Mouse (Mus musculus) midbrain, embryonic 12.5 days (tissue): ENCODE measurements around the gene Aven. TPM values are rescaled to one million over a fixed set of nuclear protein-coding genes. Genes with fewer than 3 reads are reported as not detected.
A peak's percentile ranks its signal among the peaks of the same experiment; 100 is the strongest.

Source experiments
- ATAC-seq: fragments of 200-750 bp; cut with Nextera tagmentation; 2 replicates; pipeline ENCODE4 v1.8.0; 2017; ENCODE audit warnings: low read depth, moderate TSS enrichment, moderate library complexity; ENCODE audit not compliant: low FRiP score
- H3K27ac ChIP-seq: fragments of 300-500 bp; sonication (generic); replicated peaks from 2 replicates; pipeline ENCODE4 v1.5.1; 2016; ENCODE audit warnings: mild to moderate bottlenecking
- H3K27me3 ChIP-seq: fragments of 300-500 bp; sonication (generic); 2 replicates; pipeline ENCODE4 v1.6.1; 2016; ENCODE audit warnings: mild to moderate bottlenecking
- H3K36me3 ChIP-seq: fragments of 300-500 bp; sonication (generic); 2 replicates; pipeline ENCODE4 v1.6.1; 2016
- H3K4me1 ChIP-seq: fragments of 300-500 bp; sonication (generic); 2 replicates; pipeline ENCODE4 v1.6.1; 2016
- H3K4me2 ChIP-seq: fragments of 300-500 bp; sonication (generic); replicated peaks from 2 replicates; pipeline ENCODE4 v1.6.1; 2016; ENCODE audit warnings: mild to moderate bottlenecking, moderate library complexity
- H3K4me3 ChIP-seq: fragments of 300-500 bp; sonication (generic); 2 replicates; pipeline ENCODE4 v1.5.1; 2016; ENCODE audit warnings: mild to moderate bottlenecking
- H3K9ac ChIP-seq: fragments of 300-500 bp; sonication (generic); replicated peaks from 2 replicates; pipeline ENCODE4 v1.6.1; 2016; ENCODE audit warnings: mild to moderate bottlenecking, moderate library complexity
- H3K9me3 ChIP-seq: fragments of 300-500 bp; sonication (generic); 2 replicates; pipeline ENCODE4 v1.6.1; 2016; ENCODE audit warnings: mild to moderate bottlenecking
- WGBS: fragments of 180-500 bp; shearing (Covaris S2); methylation state at CpG from one replicate; pipeline ENCODE4 v1.1.7; 2016; 5-methylcytosine and 5-hydroxymethylcytosine counted together
- polyA plus RNA-seq: library from polyadenylated mRNA; unstranded; fragments of >200 nt; fragmentation: Nextera tagmentation; extraction: Ambion mirVana; gene quantifications from 2 replicates; pipeline ENCODE4 v1.2.1, GENCODE M21; 2016

The Aven gene
- polyA plus RNA-seq, 1 experiment from 2014 or later: 6.6 TPM

- no peak overlapping the region for H3K4me2 ChIP-seq
- no peak overlapping the region for H3K9ac ChIP-seq
- no peaks in the 10 kb centered on the region for H3K36me3 ChIP-seq
- H3K27ac ChIP-seq: no peak overlapping the region
- H3K4me3 ChIP-seq: no peak overlapping the region
- no peaks in the 10 kb centered on the region for H3K27me3 ChIP-seq
- 89% methylated on average over 3 of the region's 3 CpGs for WGBS
- no peaks in the 10 kb centered on the region for H3K9me3 ChIP-seq
- no peaks in the 10 kb centered on the region for H3K4me1 ChIP-seq
- no peak for ATAC-seq
Measured at GRCm38 (mm10) chr2:112526933-112527332, 34.2 kb downstream of the Aven start.

- WGBS: 84% methylated on average over 10 of the region's 10 CpGs
- ATAC-seq: no peak
- H3K4me2 ChIP-seq: no peak overlapping the region
- H3K4me3 ChIP-seq: no peak overlapping the region
- no peaks in the 10 kb centered on the region for H3K9me3 ChIP-seq
- no peaks in the 10 kb centered on the region for H3K27me3 ChIP-seq
- H3K4me1 ChIP-seq: peaks cover 7% of the 10 kb centered on the region
- no peak overlapping the region for H3K27ac ChIP-seq
- H3K9ac ChIP-seq: no peak overlapping the region
- no peaks in the 10 kb centered on the region for H3K36me3 ChIP-seq
Measured at GRCm38 (mm10) chr2:112532812-112533496, 40.2 kb downstream of the Aven start.

GRCm38 (mm10) chr2:112534677-112535222 is 42.0 kb downstream of the Aven start:
- Histone ChIP-seq H3K4me2 (0 out of 2 replicates have a peak overlapping the region, but pooled peaks have one; percentile 9), H3K4me3 (no peak overlapping the region), H3K4me1 (peaks cover 7% of the 10 kb centered on the region), H3K9me3 (no peaks in the 10 kb centered on the region), H3K36me3 (no peaks in the 10 kb centered on the region), H3K27me3 (no peaks in the 10 kb centered on the region), H3K27ac (no peak overlapping the region), H3K9ac (0 out of 2 replicates have a peak overlapping the region, but pooled peaks have one; percentile 28)
- 54% methylated on average over 14 of the region's 14 CpGs for WGBS
- ATAC-seq: peak; percentile 44; the same call in 1 of the 2 replicates

- peaks cover 7% of the 10 kb centered on the region for H3K4me1 ChIP-seq
- H3K27ac ChIP-seq: no peak overlapping the region
- H3K36me3 ChIP-seq: no peaks in the 10 kb centered on the region
- H3K27me3 ChIP-seq: no peaks in the 10 kb centered on the region
- no peak overlapping the region for H3K4me3 ChIP-seq
- H3K4me2 ChIP-seq: no peak overlapping the region
- H3K9ac ChIP-seq: no peak overlapping the region
- WGBS: 96% methylated on average over 1 of the region's 1 CpGs
- ATAC-seq: no peak
- no peaks in the 10 kb centered on the region for H3K9me3 ChIP-seq
Measured at GRCm38 (mm10) chr2:112538783-112539182, 46.0 kb downstream of the Aven start.

DNA sequence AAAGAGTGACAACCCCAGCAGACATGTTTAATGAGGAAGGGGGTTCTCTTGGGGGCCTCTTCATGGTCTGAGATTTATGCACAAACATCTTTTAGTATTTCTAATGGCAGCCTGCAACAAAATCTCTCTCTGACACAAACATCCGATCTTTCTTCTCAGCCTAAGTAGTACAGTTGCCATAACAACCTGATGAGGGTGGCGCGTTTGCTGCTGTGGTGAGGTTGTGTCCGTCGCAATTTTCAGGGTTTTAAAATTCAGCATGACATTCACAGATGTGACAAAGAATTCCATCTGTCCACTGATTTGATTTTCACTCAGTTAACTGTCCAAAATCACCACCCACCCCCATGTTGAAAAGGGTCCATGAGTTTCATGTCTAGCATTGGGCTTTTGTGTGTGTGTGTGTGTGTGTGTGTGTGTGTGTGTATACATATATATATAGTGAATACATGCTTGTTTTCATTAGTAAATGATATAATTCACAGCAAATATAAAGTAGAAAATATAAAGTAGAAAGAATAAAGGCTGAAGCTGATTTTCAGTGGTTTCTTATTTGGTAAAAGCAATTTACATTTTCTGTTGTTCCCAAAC is 49.0 kb downstream of the Aven start:
- H3K9ac ChIP-seq: no peak overlapping the region
- H3K27ac ChIP-seq: no peak overlapping the region
- WGBS: 73% methylated on average over 5 of the region's 5 CpGs
- no peak overlapping the region for H3K4me2 ChIP-seq
- no peaks in the 10 kb centered on the region for H3K27me3 ChIP-seq
- no peak overlapping the region for H3K4me3 ChIP-seq
- no peaks in the 10 kb centered on the region for H3K9me3 ChIP-seq
- no peaks in the 10 kb centered on the region for H3K4me1 ChIP-seq
- no peak for ATAC-seq
- no peaks in the 10 kb centered on the region for H3K36me3 ChIP-seq

GRCm38 (mm10) chr2:112556527-112556926 is 63.8 kb downstream of the Aven start:
- Histone ChIP-seq H3K4me1 (no peaks in the 10 kb centered on the region), H3K9me3 (no peaks in the 10 kb centered on the region), H3K27ac (no peak overlapping the region), H3K36me3 (no peaks in the 10 kb centered on the region), H3K9ac (no peak overlapping the region), H3K27me3 (no peaks in the 10 kb centered on the region), H3K4me3 (no peak overlapping the region), H3K4me2 (no peak overlapping the region)
- no peak for ATAC-seq
- WGBS: 94% methylated on average over 10 of the region's 10 CpGs

DNA sequence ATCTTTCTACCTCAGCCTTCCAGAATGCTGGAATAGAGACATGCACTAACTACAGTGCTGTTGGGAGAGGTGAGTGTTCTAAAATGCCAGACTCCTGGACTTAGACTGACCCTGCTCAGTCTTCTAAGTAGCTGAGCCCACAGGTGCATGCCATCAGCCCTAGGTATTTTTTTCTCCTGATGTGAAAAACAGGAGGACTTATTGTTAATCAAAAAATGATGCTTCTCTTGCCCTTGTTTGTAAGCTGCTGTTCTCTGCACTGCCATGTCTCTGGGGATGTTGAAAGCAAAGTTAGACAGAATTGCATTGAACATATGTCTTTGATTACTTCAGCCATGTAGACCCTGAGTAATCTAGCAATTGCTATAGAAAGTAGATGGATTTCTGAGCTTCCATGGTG is 64.7 kb downstream of the Aven start:
- Histone ChIP-seq H3K4me3 (no peak overlapping the region), H3K4me1 (no peaks in the 10 kb centered on the region), H3K9me3 (no peaks in the 10 kb centered on the region), H3K27ac (no peak overlapping the region), H3K27me3 (no peaks in the 10 kb centered on the region), H3K9ac (no peak overlapping the region), H3K4me2 (no peak overlapping the region), H3K36me3 (no peaks in the 10 kb centered on the region)
- no peak for ATAC-seq

DNA sequence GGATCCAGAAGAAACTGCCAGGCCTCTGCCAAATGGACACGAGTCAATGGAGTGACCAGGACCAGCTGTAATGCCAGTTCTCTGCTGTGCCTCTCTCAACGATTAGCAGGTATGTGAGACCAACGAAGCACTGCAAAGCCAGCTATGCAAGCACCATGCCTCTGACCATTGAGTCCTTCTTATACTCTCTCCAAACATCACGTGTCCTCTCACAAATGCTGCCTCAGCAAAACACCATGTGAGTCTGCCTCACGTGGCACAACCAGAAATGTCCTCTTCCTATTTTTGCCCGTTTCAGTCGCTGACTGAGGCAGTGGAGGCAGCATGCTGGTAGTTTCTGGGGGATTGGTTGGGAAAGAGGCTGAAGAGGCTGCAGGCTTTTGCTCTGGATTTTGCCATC is 68.8 kb downstream of the Aven start:
- Histone ChIP-seq H3K4me2 (no peak overlapping the region), H3K4me1 (no peaks in the 10 kb centered on the region), H3K27me3 (no peaks in the 10 kb centered on the region), H3K36me3 (no peaks in the 10 kb centered on the region), H3K27ac (no peak overlapping the region), H3K9me3 (no peaks in the 10 kb centered on the region), H3K9ac (no peak overlapping the region), H3K4me3 (no peak overlapping the region)
- no peak for ATAC-seq
- WGBS: 91% methylated on average over 7 of the region's 7 CpGs

DNA sequence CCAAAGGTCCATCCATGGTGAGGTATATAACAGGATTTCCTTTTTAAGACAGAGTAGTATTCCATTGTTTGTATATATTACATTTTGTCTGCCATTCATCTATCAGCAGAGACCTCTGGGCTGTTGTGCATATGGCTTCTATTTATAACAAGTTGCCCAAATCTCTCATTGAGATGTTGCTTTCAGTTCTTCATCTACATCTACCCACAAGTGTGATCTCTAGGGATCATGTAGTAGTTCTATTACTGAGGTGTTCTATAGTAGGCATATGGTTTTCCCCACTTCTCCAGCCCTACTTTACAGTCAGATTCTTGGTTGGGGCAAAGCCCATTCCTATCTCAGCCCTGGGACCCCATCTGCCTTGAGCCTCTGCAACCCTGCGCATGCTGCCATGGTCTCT is 72.3 kb downstream of the Aven start:
- Histone ChIP-seq H3K9me3 (no peaks in the 10 kb centered on the region), H3K4me1 (no peaks in the 10 kb centered on the region), H3K27ac (no peak overlapping the region), H3K27me3 (no peaks in the 10 kb centered on the region), H3K4me2 (no peak overlapping the region), H3K4me3 (no peak overlapping the region), H3K36me3 (no peaks in the 10 kb centered on the region), H3K9ac (no peak overlapping the region)
- WGBS: 92% methylated on average over 1 of the region's 1 CpGs
- no peak for ATAC-seq

GRCm38 (mm10) chr2:112566290-112567085 is 73.7 kb downstream of the Aven start:
- 72% methylated on average over 4 of the region's 4 CpGs for WGBS
- peak; percentile 58; the same call in 1 of the 2 replicates for ATAC-seq

GRCm38 (mm10) chr2:112567786-112568185 is 75.0 kb downstream of the Aven start:
- WGBS: 96% methylated on average over 4 of the region's 4 CpGs
- no peaks in the 10 kb centered on the region for H3K4me1 ChIP-seq
- H3K27me3 ChIP-seq: no peaks in the 10 kb centered on the region
- no peak overlapping the region for H3K9ac ChIP-seq
- H3K4me2 ChIP-seq: no peak overlapping the region
- no peak overlapping the region for H3K27ac ChIP-seq
- H3K4me3 ChIP-seq: no peak overlapping the region
- no peaks in the 10 kb centered on the region for H3K9me3 ChIP-seq
- ATAC-seq: no peak
- no peaks in the 10 kb centered on the region for H3K36me3 ChIP-seq

More at GRCm38 (mm10) chr2:112566290-112567085, 73.7 kb downstream of the Aven start:
- H3K27me3 ChIP-seq: no peaks in the 10 kb centered on the region
- H3K4me1 ChIP-seq: no peaks in the 10 kb centered on the region
- H3K9ac ChIP-seq: no peak overlapping the region
- H3K4me3 ChIP-seq: no peak overlapping the region
- no peaks in the 10 kb centered on the region for H3K9me3 ChIP-seq
- H3K36me3 ChIP-seq: no peaks in the 10 kb centered on the region
- H3K4me2 ChIP-seq: no peak overlapping the region
- no peak overlapping the region for H3K27ac ChIP-seq

- H3K9me3 ChIP-seq: no peaks in the 10 kb centered on the region
- 0 out of 2 replicates have a peak, but pooled peaks cover 4% of the 10 kb centered on the region for H3K4me1 ChIP-seq
- no peaks in the 10 kb centered on the region for H3K27me3 ChIP-seq
- no peak for ATAC-seq
- no peaks in the 10 kb centered on the region for H3K36me3 ChIP-seq
- H3K9ac ChIP-seq: no peak overlapping the region
- 82% methylated on average over 7 of the region's 7 CpGs for WGBS
- H3K4me3 ChIP-seq: no peak overlapping the region
- no peak overlapping the region for H3K4me2 ChIP-seq
- no peak overlapping the region for H3K27ac ChIP-seq
Measured at GRCm38 (mm10) chr2:112590985-112591384, 98.2 kb downstream of the Aven start.
